Mouse (Mus musculus) ES-CJ7 (cell line): ENCODE measurements at regions not wholly inside any gene's neighbourhood (a gene's known extent, or its start where the extent isn't known, plus 50 kb on each side); places are given as distances from the start of the nearest gene placed in this dataset.

ENCODE experiments used
- DNase-seq: peaks from one replicate; pipeline ENCODE4 v3.0.0; 2011; ENCODE audit warnings: low read depth, low spot score

GRCm38 (mm10) chr17:72993134-72993533, 75.0 kb downstream of the Lbh start:
- DNase-seq: no peak

DNA sequence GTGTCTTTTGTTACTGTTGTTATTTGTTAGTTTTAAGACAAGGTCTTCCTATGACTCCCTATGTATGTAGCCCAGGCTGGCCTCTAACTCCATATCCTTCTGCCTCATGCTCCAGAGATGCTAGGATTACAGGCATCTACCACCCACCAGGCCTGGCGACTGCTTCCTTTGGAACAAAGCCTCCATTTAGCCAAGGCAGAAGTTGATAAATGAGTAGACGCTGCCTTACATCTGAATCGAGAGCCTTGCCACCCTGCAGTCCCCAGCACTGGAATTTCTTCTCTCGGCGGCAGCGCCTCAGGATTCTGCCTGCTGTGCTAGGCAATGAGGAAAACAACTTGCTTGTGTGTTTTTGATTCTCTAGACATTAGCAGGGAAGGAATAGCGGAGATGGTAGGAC, 75.5 kb downstream of the Lbh start:
- DNase-seq: no peak

DNA sequence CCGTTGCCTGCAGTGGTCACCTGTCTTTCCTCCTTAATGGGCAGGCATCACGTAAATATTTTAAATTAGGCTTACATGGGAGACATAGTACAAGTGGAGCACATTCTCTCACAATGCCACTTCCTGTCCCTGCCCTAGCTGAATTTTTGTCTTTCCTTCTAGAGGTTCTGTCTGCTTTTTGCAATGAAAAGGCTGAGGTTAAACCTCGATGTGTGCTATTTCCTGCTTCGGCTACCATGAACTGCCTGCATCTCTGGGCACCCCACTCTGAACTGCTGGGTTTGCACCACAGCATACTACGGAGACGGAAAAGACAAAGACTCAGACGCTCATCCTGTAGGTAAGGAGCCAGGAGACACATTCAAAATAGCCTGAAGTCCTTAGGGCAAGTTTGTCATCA, 78.4 kb downstream of the Lbh start:
- DNase-seq: no peak

GRCm38 (mm10) chr17:72997301-72997921, 79.3 kb downstream of the Lbh start:
- DNase-seq: no peak

DNA sequence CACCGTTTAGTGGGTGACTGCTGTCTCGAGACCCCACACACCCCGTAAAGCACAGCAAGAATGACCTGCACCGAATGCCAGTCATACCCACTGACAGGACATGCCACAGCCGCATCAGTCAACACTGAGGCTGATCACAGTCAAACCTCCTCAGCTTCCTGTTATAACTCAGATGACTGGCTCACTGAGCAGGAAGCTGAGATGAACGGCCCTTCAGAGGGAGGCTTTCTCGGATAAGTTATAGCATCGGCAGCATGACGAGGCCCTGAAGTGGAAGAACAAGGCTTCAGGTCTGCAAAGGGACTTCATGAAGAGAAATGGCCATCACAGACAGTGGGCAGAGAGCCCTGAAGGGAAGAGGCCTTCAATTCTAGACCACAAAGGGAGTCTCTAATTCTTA, 87.0 kb downstream of the Lbh start:
- DNase-seq: no peak

DNA sequence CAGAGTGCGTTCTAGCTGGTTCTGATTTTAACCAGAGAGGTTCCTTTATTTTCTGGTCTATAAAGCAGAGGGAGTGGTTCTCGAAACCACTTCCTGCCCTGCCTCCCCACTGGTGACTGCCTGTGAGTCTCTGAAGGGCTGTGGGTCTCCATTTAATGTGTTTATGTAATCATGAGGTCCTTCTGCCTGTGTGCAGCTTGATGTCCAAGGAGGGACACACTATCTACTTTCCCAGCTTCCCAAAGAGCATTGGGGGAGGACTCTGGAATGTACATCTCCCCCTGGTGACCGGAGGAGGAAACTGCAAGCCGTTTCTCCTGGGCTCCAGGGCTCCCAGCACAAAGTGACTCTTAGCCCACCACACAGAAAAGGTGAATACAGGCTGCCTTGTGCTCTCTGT, 90.8 kb downstream of the Lbh start:
- peak; percentile 48 for DNase-seq

- no peak for DNase-seq
Measured at GRCm38 (mm10) chr17:73009962-73010361, 91.9 kb downstream of the Lbh start.

DNA sequence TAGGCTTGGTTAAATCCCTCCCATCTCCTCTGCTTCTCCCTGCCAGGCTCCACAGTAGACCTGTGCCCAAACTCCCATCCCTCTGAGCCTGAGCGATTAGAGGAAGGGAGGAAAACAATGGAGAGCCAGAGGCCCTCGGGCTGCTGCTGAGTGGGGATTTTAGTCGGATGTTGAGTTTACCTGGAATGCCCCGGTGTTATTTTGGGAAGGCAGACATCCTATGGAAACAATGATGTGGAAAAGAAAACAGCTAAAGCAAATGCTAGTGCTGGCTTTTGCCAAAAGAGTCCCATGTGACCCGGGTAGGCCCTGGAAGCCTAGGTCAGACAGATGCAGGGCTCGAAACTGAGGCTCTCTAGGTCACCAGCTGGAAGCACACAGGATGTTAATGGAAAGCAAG, 94.3 kb downstream of the Lbh start:
- DNase-seq: no peak

- no peak for DNase-seq
Measured at GRCm38 (mm10) chr17:73012954-73013353, 94.8 kb upstream of the Lclat1 start.

- no peak for DNase-seq
Measured at GRCm38 (mm10) chr17:73014090-73014853, 93.5 kb upstream of the Lclat1 start.

- DNase-seq: no peak
Measured at GRCm38 (mm10) chr17:73017173-73017572, 90.6 kb upstream of the Lclat1 start.

GRCm38 (mm10) chr17:73022630-73023051, 85.1 kb upstream of the Lclat1 start:
- no peak for DNase-seq

DNA sequence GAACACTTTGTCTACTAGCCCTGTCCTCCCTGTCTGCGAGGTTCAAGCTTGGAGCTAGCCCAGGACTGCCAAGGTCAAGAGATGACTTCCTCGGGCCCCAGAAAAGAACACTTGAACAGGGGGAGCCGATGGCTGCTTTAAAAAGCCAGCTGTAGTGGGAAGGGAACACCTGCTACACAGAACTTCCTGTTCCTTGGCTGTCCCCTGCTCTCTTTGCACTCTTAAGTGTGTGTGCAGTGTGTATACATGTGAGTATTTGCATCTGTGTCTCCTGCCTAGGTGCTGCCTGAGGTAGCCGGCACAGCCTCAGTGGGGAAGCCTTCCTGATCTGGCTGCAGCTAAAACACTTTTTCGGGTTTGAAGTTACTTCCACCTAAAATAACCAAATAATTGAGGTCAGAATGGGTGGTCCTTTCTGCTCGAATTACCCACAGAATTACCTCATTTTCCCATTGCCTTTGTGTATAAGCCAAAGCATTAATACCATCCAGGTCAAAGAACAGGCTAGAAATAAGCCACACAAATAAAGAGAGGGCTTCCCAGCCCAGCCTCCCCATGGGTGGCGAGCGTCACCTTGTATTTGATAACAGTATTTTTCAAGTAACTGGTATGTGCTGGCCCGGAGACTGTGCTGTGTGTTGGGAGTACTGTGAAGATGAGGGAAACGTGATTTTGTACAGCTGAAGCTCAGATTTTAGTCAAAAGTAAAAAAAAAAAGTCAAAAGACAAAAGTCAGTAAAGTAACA, 84.2 kb upstream of the Lclat1 start:
- no peak for DNase-seq

- DNase-seq: no peak
Measured at GRCm38 (mm10) chr17:73027122-73027521, 80.7 kb upstream of the Lclat1 start.

- DNase-seq: peak; percentile 23
Measured at GRCm38 (mm10) chr17:73031796-73032195, 76.0 kb upstream of the Lclat1 start.

DNA sequence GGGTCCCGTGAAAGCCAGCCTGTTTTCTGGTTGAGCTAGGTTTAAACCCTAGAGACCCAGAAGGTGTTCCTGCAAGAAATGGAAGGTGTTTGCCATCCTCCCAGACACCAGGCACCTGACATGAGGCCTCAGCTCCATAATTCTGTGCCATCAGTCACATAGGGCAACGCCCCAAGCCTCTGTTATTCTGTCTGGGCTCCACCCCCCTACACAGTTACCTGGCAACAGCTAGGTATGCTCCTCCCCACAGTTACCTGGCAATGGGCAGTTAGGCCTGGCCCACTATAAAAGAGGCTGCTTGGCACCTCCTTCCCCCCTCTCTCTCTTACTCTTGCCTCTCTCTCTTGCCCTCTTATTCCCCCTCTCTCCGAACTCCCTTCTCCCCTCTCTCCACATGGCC, 75.5 kb upstream of the Lclat1 start:
- no peak for DNase-seq

DNA sequence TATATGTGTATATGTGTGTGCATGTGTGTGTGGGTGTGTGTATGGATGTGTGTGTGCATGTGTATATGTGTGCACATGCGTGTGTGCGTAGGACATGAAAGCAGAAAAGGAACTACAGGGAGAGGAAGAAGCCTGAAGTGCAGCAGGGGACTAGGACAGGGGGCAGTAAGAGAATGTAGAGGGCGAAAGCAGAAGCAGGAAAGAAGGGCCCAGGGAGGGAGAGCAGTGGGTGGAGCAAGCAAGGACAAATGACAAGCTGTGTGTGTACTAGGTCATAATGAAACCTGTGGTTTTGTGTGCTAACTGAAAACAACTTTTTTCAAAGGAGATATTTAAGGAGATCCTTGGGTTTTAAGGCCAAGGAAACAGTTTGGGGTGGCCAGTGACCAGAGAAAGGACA, 73.4 kb upstream of the Lclat1 start:
- no peak for DNase-seq

DNA sequence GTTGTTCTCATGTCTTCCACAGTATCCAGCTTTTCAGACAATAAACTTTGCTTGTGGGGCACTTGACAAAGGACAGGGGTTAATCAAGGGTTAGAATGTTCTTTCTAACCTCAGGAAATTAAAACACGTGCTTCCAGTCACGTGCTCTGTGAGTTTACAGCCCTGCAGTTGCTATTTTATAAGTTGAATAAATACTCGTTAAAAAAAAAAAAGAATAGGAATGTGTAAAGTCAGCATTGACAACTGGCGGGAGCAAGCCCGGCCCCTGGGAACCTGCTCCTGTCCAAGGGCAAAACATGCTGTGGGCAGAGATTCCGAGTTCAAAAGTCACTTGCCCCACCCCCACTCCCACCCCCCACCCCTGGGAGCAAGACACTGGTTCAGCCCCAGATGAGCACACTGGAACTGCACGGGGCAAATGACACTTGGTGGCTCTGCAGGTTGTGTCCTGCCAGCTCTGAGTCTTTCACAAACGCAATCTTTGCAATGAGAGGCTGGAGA, 72.8 kb upstream of the Lclat1 start:
- no peak for DNase-seq

GRCm38 (mm10) chr17:73036845-73037244, 70.9 kb upstream of the Lclat1 start:
- DNase-seq: peak; percentile 8

DNA sequence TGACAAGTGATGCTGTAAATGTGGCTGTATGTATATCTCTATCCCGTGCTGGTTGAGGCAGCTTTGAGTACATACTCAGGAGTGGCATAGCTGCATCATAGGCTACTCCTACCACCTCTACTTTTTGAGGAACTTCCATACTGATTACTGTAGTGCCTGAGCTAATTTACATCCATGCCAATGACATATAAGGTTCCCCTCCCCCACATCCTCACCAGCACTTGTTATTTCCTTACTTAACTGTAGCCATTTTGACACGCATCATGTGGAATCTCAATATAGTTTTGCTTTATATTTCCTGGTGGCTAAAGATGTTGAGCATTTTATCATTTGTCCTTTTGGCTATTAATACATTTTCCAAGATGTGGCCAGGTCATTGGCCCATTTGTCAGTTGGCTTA, 69.2 kb upstream of the Lclat1 start:
- DNase-seq: no peak

- DNase-seq: no peak
Measured at GRCm38 (mm10) chr17:73044918-73045580, 62.7 kb upstream of the Lclat1 start.

GRCm38 (mm10) chr17:73046985-73047384, 60.8 kb upstream of the Lclat1 start:
- DNase-seq: no peak
